Mouse (Mus musculus) CD4-positive naive resting alpha-beta T cell, adult 57 days (primary cell): Measurements from ENCODE around the gene Serpina3g. TPM values are rescaled to one million over a fixed set of nuclear protein-coding genes. Genes with fewer than 3 reads are reported as not detected.

Experiments
- total RNA-seq: library from RNA; stranded (reverse); gene quantifications from one replicate; pipeline ENCODE4 v1.2.4, GENCODE M21; 2023

The Serpina3g gene
- total RNA-seq, result 10.6 TPM

GRCm38 (mm10) chr12:104235915-104236314 lies at the start of gene Serpina3g:
Gene Serpina3g, plus strand, starts transcription at chr12:104236245.

DNA sequence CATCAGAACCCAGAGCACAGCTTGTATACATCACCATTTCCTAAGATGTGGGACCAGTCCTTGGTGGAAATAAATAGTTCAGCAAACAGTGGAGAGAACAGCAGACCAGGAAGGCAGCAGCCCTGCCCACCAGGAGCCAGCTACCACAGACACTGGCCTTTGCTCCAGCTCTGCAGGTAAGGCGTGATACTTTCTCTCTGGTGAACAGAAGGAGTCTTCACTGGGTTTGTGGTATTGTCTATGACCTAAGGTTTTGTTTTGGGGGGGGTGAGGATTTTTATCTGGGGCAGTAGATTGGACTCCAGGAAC lies 21.6 kb upstream of the Serpina3g start, which contains the start of gene Serpina3f:
Serpina3f (plus strand) TSS at position 100 of the 309 bp plus-strand sequence.

DNA sequence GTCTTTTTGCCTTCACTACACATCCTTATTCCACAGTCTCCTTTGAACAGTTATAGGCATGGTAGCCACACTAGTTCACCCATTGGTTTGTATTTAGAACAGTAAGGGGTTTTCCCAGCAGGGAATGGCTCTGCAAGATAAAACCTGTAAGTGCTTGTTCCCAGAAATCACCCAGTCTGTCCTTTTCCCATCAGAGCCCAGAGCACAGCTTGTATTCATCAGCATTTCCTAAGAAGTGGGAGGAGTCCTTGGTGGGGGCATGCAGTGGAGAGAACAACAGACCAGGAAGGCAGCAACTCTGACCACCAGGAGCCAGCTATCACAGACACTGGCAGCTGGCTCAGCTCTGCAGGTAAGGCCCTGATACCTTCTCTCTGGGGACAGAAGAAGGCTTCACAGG lies 26.8 kb downstream of the Serpina3g start, which contains the start of gene Serpina3i:
Serpina3i (plus strand) TSS at position 260 of the 400 bp plus-strand sequence.

Other genes with a start within 250 kb of the Serpina3g start
- not detected for gene Serpina11, start 246.3 kb upstream of the Serpina3g start, total RNA-seq
- not detected for gene Serpina9, start 222.5 kb upstream of the Serpina3g start, total RNA-seq
- not detected for gene Serpina12, start 191.8 kb upstream of the Serpina3g start, total RNA-seq
- not detected for gene Serpina5, start 135.1 kb upstream of the Serpina3g start, total RNA-seq
- not detected for gene Serpina3a, start 123.5 kb upstream of the Serpina3g start, total RNA-seq
- not detected for gene Serpina3b, start 108.2 kb upstream of the Serpina3g start, total RNA-seq
- not detected for gene Serpina3c, start 82.4 kb upstream of the Serpina3g start, total RNA-seq
- gene Serpina3f, start 21.7 kb upstream of the Serpina3g start, total RNA-seq, result 0.65 TPM
- gene Serpina3i, start 26.9 kb downstream of the Serpina3g start, total RNA-seq, result not detected
- gene Serpina3j, start 78.3 kb downstream of the Serpina3g start, total RNA-seq, result not detected
- gene Serpina3k, start 102.2 kb downstream of the Serpina3g start, total RNA-seq, result not detected
- not detected for gene Serpina3m, start 102.2 kb downstream of the Serpina3g start, total RNA-seq
- not detected for gene Serpina3n, start 170.5 kb downstream of the Serpina3g start, total RNA-seq
- gene Gsc, start 237.1 kb downstream of the Serpina3g start, total RNA-seq, result not detected